Comparison of ENCODE assay signal across 19 mouse cellular contexts in the genomic region with DNA sequence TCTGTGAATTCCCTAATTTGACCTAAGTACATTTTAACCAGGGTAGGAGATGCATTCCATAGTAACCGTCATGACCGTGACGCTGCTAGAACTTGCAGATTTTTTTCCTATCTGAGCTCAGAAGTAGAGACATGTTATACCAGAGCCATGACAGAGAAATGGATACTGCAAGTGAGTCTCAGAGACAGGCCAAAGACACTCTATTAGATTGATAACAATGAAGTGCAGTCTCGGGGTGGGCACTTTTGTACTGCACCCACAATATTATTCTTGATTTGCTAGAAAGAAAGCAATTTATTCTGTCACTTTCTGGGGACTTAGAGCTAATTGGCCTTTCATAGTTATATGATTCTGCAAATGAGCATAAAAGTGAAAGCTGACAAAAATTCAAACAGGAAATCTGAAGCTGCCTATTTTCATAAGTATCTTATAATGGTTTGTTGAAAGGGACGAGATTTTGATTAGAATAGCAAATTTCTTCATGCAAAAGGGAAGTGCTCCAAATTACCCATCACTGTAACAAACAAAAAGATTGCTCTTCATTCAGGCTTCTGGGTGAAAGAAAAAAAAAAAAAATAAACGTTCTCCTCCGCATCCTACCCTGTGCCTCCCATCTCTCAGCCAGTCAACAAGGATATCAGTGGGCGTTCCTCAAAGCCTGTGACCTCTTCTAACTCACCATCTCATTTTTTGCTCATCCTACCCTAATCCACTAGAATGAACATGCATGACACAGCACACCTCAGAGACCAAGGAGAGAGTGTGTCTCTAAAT.
DNase-seq lines count a peak whose midpoint lies in the region; ATAC-seq and TF ChIP-seq lines count a peak whose summit lies in the region.
"Had no signal": no experiment of that assay in that cellular context is flagged by ENCODE, and none has a peak within 500 bp of the region (broad histone marks: within the 10 kb centered on the region; RNA-seq: fewer than 3 reads in every experiment).

No protein-coding gene starts in this region.

- DNase-seq in forebrain, embryonic 11.5 days (ENCODE audit: low spot score) = no peak
- peak; percentile 61 for DNase-seq in brain, embryonic 14.5 days (ENCODE audit: low read depth)
- no peak for DNase-seq in heart, postnatal 25 days (ENCODE audit: low spot score)
- DNase-seq: adrenal gland, postnatal 14 days; cerebellum, adult 18-20 months; cerebellum, postnatal 10 days; gastrocnemius, postnatal 36 days; heart, adult 11 months; heart, postnatal 4 days had no signal

- H3K4me3 ChIP-seq in forebrain, embryonic 12.5 days (replicated peaks) = no peak overlapping the region
- H3K4me3 ChIP-seq in forebrain, embryonic 11.5 days (ENCODE audit: low read depth, low read length) = no peak overlapping the region
- H3K4me3 ChIP-seq in intestine, embryonic 15.5 days (replicated peaks) = no peak overlapping the region
- no peak overlapping the region for H3K4me3 ChIP-seq in intestine, embryonic 16.5 days (ENCODE audit: low read length)
- no peak overlapping the region for H3K4me3 ChIP-seq in forebrain, embryonic 15.5 days
- H3K4me3 ChIP-seq: heart, embryonic 13.5 days had no signal

- H3K9me3 ChIP-seq in forebrain, embryonic 12.5 days = no peaks in the 10 kb centered on the region
- H3K9me3 ChIP-seq in forebrain, embryonic 11.5 days (ENCODE audit: control insufficient read depth, low read length) = no peaks in the 10 kb centered on the region
- no peaks in the 10 kb centered on the region for H3K9me3 ChIP-seq in intestine, embryonic 15.5 days
- no peaks in the 10 kb centered on the region for H3K9me3 ChIP-seq in intestine, embryonic 16.5 days (ENCODE audit: control insufficient read depth, low read length)
- H3K9me3 ChIP-seq in forebrain, embryonic 15.5 days = no peaks in the 10 kb centered on the region
- H3K9me3 ChIP-seq: heart, embryonic 13.5 days had no signal

- H3K4me2 ChIP-seq in forebrain, embryonic 12.5 days = no peak overlapping the region
- H3K4me2 ChIP-seq in forebrain, embryonic 11.5 days (ENCODE audit: low read depth, low read length, severe bottlenecking) = no peak overlapping the region
- H3K4me2 ChIP-seq in intestine, embryonic 15.5 days (replicated peaks) = no peak overlapping the region
- H3K4me2 ChIP-seq in intestine, embryonic 16.5 days (ENCODE audit: low read depth, low read length) = no peak overlapping the region
- H3K4me2 ChIP-seq in forebrain, embryonic 15.5 days (replicated peaks) = no peak overlapping the region
- H3K4me2 ChIP-seq: heart, embryonic 13.5 days; hindbrain, embryonic 14.5 days had no signal

- WGBS in forebrain, embryonic 12.5 days = 74% methylated on average over 8 of the region's 8 CpGs
- WGBS in forebrain, embryonic 11.5 days = 74% methylated on average over 8 of the region's 8 CpGs
- WGBS in intestine, embryonic 15.5 days = 64% methylated on average over 8 of the region's 8 CpGs
- 69% methylated on average over 8 of the region's 8 CpGs for WGBS in intestine, embryonic 16.5 days
- WGBS in forebrain, embryonic 15.5 days = 62% methylated on average over 8 of the region's 8 CpGs

- intact Hi-C loops in heart, postnatal 25 days (cut with DNase I) = no loop called here

- no peaks in the 10 kb centered on the region for H3K36me3 ChIP-seq in forebrain, embryonic 12.5 days (replicated peaks)
- no peaks in the 10 kb centered on the region for H3K36me3 ChIP-seq in forebrain, embryonic 11.5 days (ENCODE audit: control insufficient read depth, insufficient read depth, low read length)
- H3K36me3 ChIP-seq in intestine, embryonic 15.5 days = no peaks in the 10 kb centered on the region
- H3K36me3 ChIP-seq in intestine, embryonic 16.5 days (ENCODE audit: control insufficient read depth, insufficient read depth, low read length) = no peaks in the 10 kb centered on the region
- no peaks in the 10 kb centered on the region for H3K36me3 ChIP-seq in forebrain, embryonic 15.5 days
- H3K36me3 ChIP-seq: heart, embryonic 13.5 days had no signal

- no peak overlapping the region for H3K27ac ChIP-seq in forebrain, embryonic 12.5 days
- no peak overlapping the region for H3K27ac ChIP-seq in forebrain, embryonic 11.5 days (ENCODE audit: low read depth, low read length)
- no peak overlapping the region for H3K27ac ChIP-seq in intestine, embryonic 15.5 days
- no peak overlapping the region for H3K27ac ChIP-seq in intestine, embryonic 16.5 days (ENCODE audit: low read length)
- peak overlapping the region; percentile 52 for H3K27ac ChIP-seq in forebrain, embryonic 15.5 days (replicated peaks)
- H3K27ac ChIP-seq: heart, embryonic 13.5 days; hindbrain, embryonic 14.5 days had no signal

- 0 out of 2 replicates have a peak, but pooled peaks have one; percentile 6 for ATAC-seq in forebrain, embryonic 12.5 days (ENCODE audit: low FRiP score)
- ATAC-seq in forebrain, embryonic 11.5 days (replicated peaks; ENCODE audit: low FRiP score) = no peak
- ATAC-seq in intestine, embryonic 15.5 days = 0 out of 2 replicates have a peak, but pooled peaks have one; percentile 17
- ATAC-seq in intestine, embryonic 16.5 days = no peak
- ATAC-seq in forebrain, embryonic 15.5 days (replicated peaks) = peak; percentile 80
- ATAC-seq: activated CD4-positive, CD25-positive, alpha-beta regulatory T cell, adult 4 months; intestine, postnatal 0 days; Patski had no signal

- no peak overlapping the region for H3K9ac ChIP-seq in forebrain, embryonic 12.5 days
- H3K9ac ChIP-seq in forebrain, embryonic 11.5 days (ENCODE audit: low read length) = no peak overlapping the region
- no peak overlapping the region for H3K9ac ChIP-seq in intestine, embryonic 15.5 days
- no peak overlapping the region for H3K9ac ChIP-seq in intestine, embryonic 16.5 days (ENCODE audit: low read depth, low read length)
- H3K9ac ChIP-seq in forebrain, embryonic 15.5 days (replicated peaks) = no peak overlapping the region
- H3K9ac ChIP-seq: heart, embryonic 13.5 days; hindbrain, embryonic 14.5 days had no signal

- TF ChIP-seq POLR2A in brain, embryonic 14.5 days (IDR thresholded peaks at IDR 0.05; ENCODE audit: borderline replicate concordance, extremely low read depth, insufficient read depth, insufficient read length, poor library complexity, severe bottlenecking) = no peak

- H3K27me3 ChIP-seq in forebrain, embryonic 12.5 days = peaks cover 3% of the 10 kb centered on the region; the same call in 1 of the 2 replicates
- H3K27me3 ChIP-seq in forebrain, embryonic 11.5 days (ENCODE audit: control insufficient read depth, insufficient read depth, low read length) = no peaks in the 10 kb centered on the region
- no peaks in the 10 kb centered on the region for H3K27me3 ChIP-seq in intestine, embryonic 15.5 days (replicated peaks)
- no peaks in the 10 kb centered on the region for H3K27me3 ChIP-seq in intestine, embryonic 16.5 days (replicated peaks; ENCODE audit: control insufficient read depth, insufficient read depth, low read length)
- H3K27me3 ChIP-seq in forebrain, embryonic 15.5 days = no peaks in the 10 kb centered on the region
- H3K27me3 ChIP-seq: CH12.LX; heart, embryonic 13.5 days; Patski had no signal

- H3K4me1 ChIP-seq in forebrain, embryonic 12.5 days = peaks cover 5% of the 10 kb centered on the region; the same call in 1 of the 2 replicates
- H3K4me1 ChIP-seq in forebrain, embryonic 11.5 days (replicated peaks; ENCODE audit: control insufficient read depth, insufficient read depth, low read length) = no peaks in the 10 kb centered on the region; the same call in 1 of the 2 replicates
- no peaks in the 10 kb centered on the region for H3K4me1 ChIP-seq in intestine, embryonic 15.5 days (replicated peaks)
- H3K4me1 ChIP-seq in intestine, embryonic 16.5 days (ENCODE audit: control insufficient read depth, insufficient read depth, low read length) = no peaks in the 10 kb centered on the region
- peaks cover 3% of the 10 kb centered on the region; the same call in 1 of the 2 replicates for H3K4me1 ChIP-seq in forebrain, embryonic 15.5 days

- TF ChIP-seq CTCF in brain, embryonic 14.5 days (IDR thresholded peaks at IDR 0.05; ENCODE audit: borderline replicate concordance, extremely low read depth, insufficient read depth, insufficient read length) = no peak

Comparison
In these comparisons a context has a peak if more than half of its experiments do, and no peak if none do; other contexts are left out.
1. ATAC-seq: peak in forebrain, embryonic 12.5 days (single experiment), intestine, embryonic 15.5 days (single experiment) and forebrain, embryonic 15.5 days (single experiment); none in forebrain, embryonic 11.5 days (single experiment) and intestine, embryonic 16.5 days (single experiment).